Mouse (Mus musculus) G1E (cell line): ENCODE measurements around the gene Ireb2. TPM values are rescaled to one million over a fixed set of nuclear protein-coding genes. Genes with fewer than 3 reads are reported as not detected.
"Not testable (repeated sequence)": the region's sequence is repeated elsewhere in the genome, so short reads cannot be mapped to it uniquely, and the experiment has no call there.

Source experiments
- ATAC-seq: 2 replicates; pipeline ENCODE4 v1.8.0; 2016; ENCODE audit warnings: mild to moderate bottlenecking; ENCODE audit not compliant: insufficient number of reproducible peaks, poor library complexity, low FRiP score, severe bottlenecking; ENCODE audit errors: extremely low read depth
- DNase-seq: peaks from one replicate; pipeline ENCODE4 v3.0.0; 2012; ENCODE audit warnings: low spot score
- H3K27me3 ChIP-seq: 2 replicates; pipeline ENCODE4 v1.6.1; 2012; ENCODE audit warnings: mild to moderate bottlenecking, low read length, inconsistent platforms; ENCODE audit not compliant: insufficient read depth
- H3K36me3 ChIP-seq: replicated peaks from 2 replicates; pipeline ENCODE3; 2012; ENCODE audit warnings: mild to moderate bottlenecking, inconsistent platforms
- H3K4me1 ChIP-seq: 2 replicates; pipeline ENCODE4 v1.6.1; 2012; ENCODE audit warnings: low read depth, low read length, inconsistent platforms, mixed read lengths; ENCODE audit not compliant: insufficient read depth
- H3K4me3 ChIP-seq: 2 replicates; pipeline ENCODE4 v1.5.1; 2012; ENCODE audit warnings: low read depth, mild to moderate bottlenecking, inconsistent platforms, low read length, moderate library complexity, mixed read lengths
- H3K9me3 ChIP-seq: replicated peaks from 2 replicates; pipeline ENCODE4 v1.6.1; 2012; ENCODE audit warnings: inconsistent platforms
- CTCF ChIP-seq: IDR thresholded peaks from 2 replicates; pipeline ENCODE4 v1.5.1; 2012; ENCODE audit warnings: low read depth, low read length, inconsistent platforms, mixed read lengths
- GATA1 ChIP-seq: IDR thresholded peaks from 2 replicates; pipeline ENCODE4 v1.6.1; 2012; ENCODE audit warnings: borderline replicate concordance, low read length, inconsistent platforms, mixed read lengths
- GATA2 ChIP-seq: IDR thresholded peaks from 2 replicates; pipeline ENCODE4 v1.6.1; 2012; ENCODE audit warnings: low read depth, low read length, inconsistent platforms, borderline replicate concordance
- POLR2AphosphoS5 ChIP-seq: IDR thresholded peaks from 2 replicates; pipeline ENCODE4 v1.6.1; 2012; ENCODE audit warnings: low read depth, low read length, inconsistent platforms; ENCODE audit not compliant: insufficient replicate concordance
- TAL1 ChIP-seq: conservative IDR thresholded peaks from 2 replicates; pipeline ENCODE4 v1.6.1; 2012; ENCODE audit warnings: low read depth, low read length, inconsistent platforms, mixed read lengths
- polyA plus RNA-seq: library from polyadenylated mRNA; stranded (reverse); fragments of >175 nt; gene quantifications from 2 replicates; pipeline ENCODE4 v1.2.3, GENCODE M21; 2012
- total RNA-seq, 2 experiments: library from RNA; stranded (forward) in 1 of 2; stranded (reverse) in 1 of 2; fragments of 200-1000 nt in 1 of 2; fragments of >200 nt in 1 of 2; fragmentation: Nextera tagmentation in 1 of 2; gene quantifications; 2 replicates each; pipeline ENCODE4 v1.2.3; 2014 to 2017

Gene Ireb2
- total and polyA plus RNA-seq, 3 experiments: 2.1 to 60.7 (median 47.0) TPM

- ATAC-seq (no peak), DNase-seq (no peak)
- H3K27me3 ChIP-seq: peaks cover 17% of the 10 kb centered on the region
- peaks cover 2% of the 10 kb centered on the region for H3K4me1 ChIP-seq
- TF ChIP-seq GATA1 (no peak), CTCF (no peak), GATA2 (no peak), TAL1 (no peak), POLR2AphosphoS5 (no peak)
- no peaks in the 10 kb centered on the region for H3K36me3 ChIP-seq
- no peak overlapping the region for H3K4me3 ChIP-seq
- no peaks in the 10 kb centered on the region for H3K9me3 ChIP-seq
Observed at GRCm38 (mm10) chr9:54944467-54944866, 80.9 kb downstream of the Ireb2 start.

GRCm38 (mm10) chr9:54946256-54946655 is 82.7 kb downstream of the Ireb2 start:
- H3K36me3 ChIP-seq: no peaks in the 10 kb centered on the region
- TF ChIP-seq TAL1: no peak
- TF ChIP-seq CTCF: no peak
- no peak for TF ChIP-seq POLR2AphosphoS5
- no peak overlapping the region for H3K4me3 ChIP-seq
- DNase-seq: no peak
- H3K9me3 ChIP-seq: no peaks in the 10 kb centered on the region
- H3K4me1 ChIP-seq: peaks cover 5% of the 10 kb centered on the region
- peaks cover 17% of the 10 kb centered on the region for H3K27me3 ChIP-seq
- ATAC-seq: no peak

GRCm38 (mm10) chr9:54949465-54949864 is 85.9 kb downstream of the Ireb2 start:
- TF ChIP-seq GATA2 (no peak), GATA1 (no peak), TAL1 (no peak), POLR2AphosphoS5 (no peak), CTCF (no peak)
- DNase-seq (no peak), ATAC-seq (no peak)
- Histone ChIP-seq H3K4me3 (no peak overlapping the region), H3K9me3 (no peaks in the 10 kb centered on the region), H3K36me3 (peaks cover 26% of the 10 kb centered on the region), H3K27me3 (peaks cover 17% of the 10 kb centered on the region), H3K4me1 (peaks cover 34% of the 10 kb centered on the region)

- Histone ChIP-seq H3K36me3 (peaks cover 30% of the 10 kb centered on the region), H3K4me3 (peak overlapping the region; percentile 87), H3K4me1 (peaks cover 35% of the 10 kb centered on the region), H3K27me3 (peaks cover 17% of the 10 kb centered on the region)
- not testable (repeated sequence) for DNase-seq, H3K9me3 ChIP-seq, ATAC-seq
Observed at GRCm38 (mm10) chr9:54950162-54950561, 86.6 kb downstream of the Ireb2 start.

GRCm38 (mm10) chr9:54950575-54951321 is 87.2 kb downstream of the Ireb2 start, which contains the start of the genes Psma4 and AY074887:
Gene Psma4 (plus strand): TSS chr9:54950790.
Gene AY074887 (minus strand): TSS chr9:54950998.
- Histone ChIP-seq H3K27me3 (peaks cover 17% of the 10 kb centered on the region), H3K4me3 (peak within 1 kb of the TSS; percentile 87), H3K9me3 (no peaks in the 10 kb centered on the region), H3K4me1 (peaks cover 41% of the 10 kb centered on the region), H3K36me3 (peaks cover 35% of the 10 kb centered on the region)
- ATAC-seq: peak; percentile 100
- TF ChIP-seq POLR2AphosphoS5 (no peak), GATA1 (no peak), TAL1 (no peak), GATA2 (no peak), CTCF (no peak)
- peak; percentile 87 for DNase-seq

GRCm38 (mm10) chr9:54961059-54961458 is 97.5 kb downstream of the Ireb2 start:
- Histone ChIP-seq H3K4me1 (no peaks in the 10 kb centered on the region), H3K27me3 (0 out of 2 replicates have a peak, but pooled peaks cover 4% of the 10 kb centered on the region), H3K36me3 (peaks cover 47% of the 10 kb centered on the region), H3K9me3 (peaks cover 7% of the 10 kb centered on the region), H3K4me3 (no peak overlapping the region)
- TF ChIP-seq GATA2 (no peak), CTCF (no peak), TAL1 (no peak), GATA1 (no peak), POLR2AphosphoS5 (no peak)
- no peak for ATAC-seq
- no peak for DNase-seq

Other genes with a start within 250 kb of the Ireb2 start
- gene Acsbg1, start 201.9 kb upstream of the Ireb2 start, total RNA-seq (2014; fragmentation: Nextera tagmentation): 0.34 TPM in 1 of 2 replicates, not detected in the other
- gene Acsbg1, start 201.9 kb upstream of the Ireb2 start, total RNA-seq (2017): 0.12 and 0.38 TPM in 2 replicates
- gene Acsbg1, start 201.9 kb upstream of the Ireb2 start, polyA plus RNA-seq: 0.02 and 0.03 TPM in 2 replicates
- gene Dnaja4, start 164.9 kb upstream of the Ireb2 start, total RNA-seq (2014; fragmentation: Nextera tagmentation): 18.6 TPM in 1 of 2 replicates, not detected in the other
- gene Dnaja4, start 164.9 kb upstream of the Ireb2 start, total RNA-seq (2017): 0.12 and 0.16 TPM in 2 replicates
- not detected in 2 replicates for gene Dnaja4, start 164.9 kb upstream of the Ireb2 start, polyA plus RNA-seq
- gene Wdr61, start 129.3 kb upstream of the Ireb2 start, total RNA-seq (2014; fragmentation: Nextera tagmentation): 55.8 and 67.6 TPM in 2 replicates
- gene Wdr61, start 129.3 kb upstream of the Ireb2 start, total RNA-seq (2017): 109 and 124 TPM in 2 replicates
- 12.5 and 32.6 TPM in 2 replicates for gene Wdr61, start 129.3 kb upstream of the Ireb2 start, polyA plus RNA-seq
- not detected in 2 replicates for gene Crabp1, start 99.0 kb upstream of the Ireb2 start, total RNA-seq (2014; fragmentation: Nextera tagmentation)
- not detected in 2 replicates for gene Crabp1, start 99.0 kb upstream of the Ireb2 start, total RNA-seq (2017)
- not detected in 2 replicates for gene Crabp1, start 99.0 kb upstream of the Ireb2 start, polyA plus RNA-seq
- not detected in 2 replicates for gene Hykk, start 53.5 kb downstream of the Ireb2 start, total RNA-seq (2014; fragmentation: Nextera tagmentation)
- gene Hykk, start 53.5 kb downstream of the Ireb2 start, total RNA-seq (2017): 0.06 and 0.16 TPM in 2 replicates
- not detected in 2 replicates for gene Hykk, start 53.5 kb downstream of the Ireb2 start, polyA plus RNA-seq
- gene Psma4, start 87.0 kb downstream of the Ireb2 start, total RNA-seq (2014; fragmentation: Nextera tagmentation): 203 and 219 TPM in 2 replicates
- gene Psma4, start 87.0 kb downstream of the Ireb2 start, total RNA-seq (2017): 293 and 307 TPM in 2 replicates
- gene Psma4, start 87.0 kb downstream of the Ireb2 start, polyA plus RNA-seq: 12.3 and 15.5 TPM in 2 replicates
- 1.4 TPM in 1 of 2 replicates, not detected in the other for gene AY074887, start 87.2 kb downstream of the Ireb2 start, total RNA-seq (2014; fragmentation: Nextera tagmentation)
- gene AY074887, start 87.2 kb downstream of the Ireb2 start, total RNA-seq (2017): not detected in 2 replicates
- not detected in 2 replicates for gene AY074887, start 87.2 kb downstream of the Ireb2 start, polyA plus RNA-seq
- gene Chrna5, start 117.1 kb downstream of the Ireb2 start, total RNA-seq (2014; fragmentation: Nextera tagmentation): 1.4 and 2.9 TPM in 2 replicates
- 0.33 and 0.76 TPM in 2 replicates for gene Chrna5, start 117.1 kb downstream of the Ireb2 start, total RNA-seq (2017)
- gene Chrna5, start 117.1 kb downstream of the Ireb2 start, polyA plus RNA-seq: 0.16 and 0.32 TPM in 2 replicates
- gene Chrna3, start 162.8 kb downstream of the Ireb2 start, total RNA-seq (2014; fragmentation: Nextera tagmentation): not detected in 2 replicates
- gene Chrna3, start 162.8 kb downstream of the Ireb2 start, total RNA-seq (2017): 0.05 and 0.12 TPM in 2 replicates
- gene Chrna3, start 162.8 kb downstream of the Ireb2 start, polyA plus RNA-seq: not detected in 2 replicates
- not detected in 2 replicates for gene Chrnb4, start 185.0 kb downstream of the Ireb2 start, total RNA-seq (2014; fragmentation: Nextera tagmentation)
- 0.06 and 0.22 TPM in 2 replicates for gene Chrnb4, start 185.0 kb downstream of the Ireb2 start, total RNA-seq (2017)
- not detected in 2 replicates for gene Chrnb4, start 185.0 kb downstream of the Ireb2 start, polyA plus RNA-seq